Mouse (Mus musculus): ENCODE data around the gene Tjp2. TPM values are rescaled to one million over a fixed set of nuclear protein-coding genes. Genes with fewer than 3 reads are reported as not detected.
A peak's percentile ranks its signal among the peaks of the same experiment; 100 is the strongest.

Tjp2 gene
- polyA plus RNA-seq, 1 experiment from 2014 or later = 31.0 TPM

GRCm38 (mm10) chr19:24155395-24156066 lies 69.3 kb downstream of the Tjp2 start:
- Histone ChIP-seq H3K27ac (ENCODE audit: low read length) (peak overlapping the region; percentile 74), H3K9ac (replicated peaks; ENCODE audit: low read length) (no peak overlapping the region)

GRCm38 (mm10) chr19:24153266-24154023 lies 71.4 kb downstream of the Tjp2 start:
- no peak overlapping the region for H3K4me2 ChIP-seq (replicated peaks; ENCODE audit: low read depth, low read length)
- H3K9ac ChIP-seq (replicated peaks; ENCODE audit: low read length) = no peak overlapping the region
- H3K36me3 ChIP-seq (ENCODE audit: insufficient read depth, low read length) = 0 out of 2 replicates have a peak, but pooled peaks cover under 1% of the 10 kb centered on the region
- ATAC-seq (ENCODE audit: low FRiP score, low TSS enrichment) = no peak
- peaks cover 18% of the 10 kb centered on the region for H3K4me1 ChIP-seq (ENCODE audit: insufficient read depth, low read length)
- no peak overlapping the region for H3K4me3 ChIP-seq (ENCODE audit: low read length)
- no peak overlapping the region for H3K27ac ChIP-seq (ENCODE audit: low read length)
- no peaks in the 10 kb centered on the region for H3K9me3 ChIP-seq (ENCODE audit: low read length)
- 54% methylated on average over 9 of the region's 9 CpGs for WGBS
- no peaks in the 10 kb centered on the region for H3K27me3 ChIP-seq (ENCODE audit: insufficient read depth, low read length)

More at GRCm38 (mm10) chr19:24155395-24156066, 69.3 kb downstream of the Tjp2 start:
- peaks cover 30% of the 10 kb centered on the region for H3K4me1 ChIP-seq (ENCODE audit: insufficient read depth, low read length)
- no peak overlapping the region; the same call in 1 of the 2 replicates for H3K4me2 ChIP-seq (replicated peaks; ENCODE audit: low read depth, low read length)
- no peaks in the 10 kb centered on the region for H3K27me3 ChIP-seq (ENCODE audit: insufficient read depth, low read length)
- no peak overlapping the region for H3K4me3 ChIP-seq (ENCODE audit: low read length)
- ATAC-seq (ENCODE audit: low FRiP score, low TSS enrichment) = peak; percentile 83
- 22% methylated on average over 8 of the region's 8 CpGs for WGBS
- no peaks in the 10 kb centered on the region for H3K9me3 ChIP-seq (ENCODE audit: low read length)
- H3K36me3 ChIP-seq (ENCODE audit: insufficient read depth, low read length) = no peaks in the 10 kb centered on the region

GRCm38 (mm10) chr19:24144009-24144408 lies 80.8 kb downstream of the Tjp2 start:
- 0 out of 2 replicates have a peak, but pooled peaks cover 9% of the 10 kb centered on the region for H3K36me3 ChIP-seq (ENCODE audit: insufficient read depth, low read length)
- WGBS = 87% methylated on average over 7 of the region's 7 CpGs
- no peaks in the 10 kb centered on the region for H3K9me3 ChIP-seq (ENCODE audit: low read length)
- no peak overlapping the region for H3K27ac ChIP-seq (ENCODE audit: low read length)
- no peak overlapping the region for H3K9ac ChIP-seq (replicated peaks; ENCODE audit: low read length)
- H3K4me3 ChIP-seq (ENCODE audit: low read length) = no peak overlapping the region
- H3K27me3 ChIP-seq (ENCODE audit: insufficient read depth, low read length) = no peaks in the 10 kb centered on the region
- no peak for ATAC-seq (ENCODE audit: low FRiP score, low TSS enrichment)
- H3K4me2 ChIP-seq (replicated peaks; ENCODE audit: low read depth, low read length) = no peak overlapping the region
- H3K4me1 ChIP-seq (ENCODE audit: insufficient read depth, low read length) = no peaks in the 10 kb centered on the region

GRCm38 (mm10) chr19:24142621-24143061 lies 82.2 kb downstream of the Tjp2 start:
- WGBS = 88% methylated on average over 12 of the region's 12 CpGs
- ATAC-seq (ENCODE audit: low FRiP score, low TSS enrichment) = no peak
- H3K27me3 ChIP-seq (ENCODE audit: insufficient read depth, low read length) = no peaks in the 10 kb centered on the region
- no peak overlapping the region for H3K27ac ChIP-seq (ENCODE audit: low read length)
- H3K9me3 ChIP-seq (ENCODE audit: low read length) = no peaks in the 10 kb centered on the region
- H3K4me1 ChIP-seq (ENCODE audit: insufficient read depth, low read length) = 0 out of 2 replicates have a peak, but pooled peaks cover 4% of the 10 kb centered on the region
- H3K36me3 ChIP-seq (ENCODE audit: insufficient read depth, low read length) = 0 out of 2 replicates have a peak, but pooled peaks cover under 1% of the 10 kb centered on the region
- no peak overlapping the region for H3K4me2 ChIP-seq (replicated peaks; ENCODE audit: low read depth, low read length)
- H3K4me3 ChIP-seq (ENCODE audit: low read length) = no peak overlapping the region
- H3K9ac ChIP-seq (replicated peaks; ENCODE audit: low read length) = no peak overlapping the region

GRCm38 (mm10) chr19:24140298-24140697 lies 84.5 kb downstream of the Tjp2 start:
- Histone ChIP-seq H3K4me1 (ENCODE audit: insufficient read depth, low read length) (0 out of 2 replicates have a peak, but pooled peaks cover 8% of the 10 kb centered on the region), H3K4me2 (replicated peaks; ENCODE audit: low read depth, low read length) (no peak overlapping the region), H3K36me3 (ENCODE audit: insufficient read depth, low read length) (no peaks in the 10 kb centered on the region), H3K27me3 (ENCODE audit: insufficient read depth, low read length) (no peaks in the 10 kb centered on the region), H3K27ac (ENCODE audit: low read length) (no peak overlapping the region), H3K9me3 (ENCODE audit: low read length) (no peaks in the 10 kb centered on the region), H3K4me3 (ENCODE audit: low read length) (no peak overlapping the region), H3K9ac (replicated peaks; ENCODE audit: low read length) (no peak overlapping the region)
- WGBS = 66% methylated on average over 3 of the region's 3 CpGs
- no peak for ATAC-seq (ENCODE audit: low FRiP score, low TSS enrichment)

GRCm38 (mm10) chr19:24137392-24137791 lies 87.4 kb downstream of the Tjp2 start:
- H3K4me3 ChIP-seq (ENCODE audit: low read length) = no peak overlapping the region
- no peak overlapping the region for H3K27ac ChIP-seq (ENCODE audit: low read length)
- no peak for ATAC-seq (ENCODE audit: low FRiP score, low TSS enrichment)
- peaks cover 5% of the 10 kb centered on the region for H3K36me3 ChIP-seq (ENCODE audit: insufficient read depth, low read length)
- H3K9ac ChIP-seq (replicated peaks; ENCODE audit: low read length) = no peak overlapping the region
- no peaks in the 10 kb centered on the region for H3K27me3 ChIP-seq (ENCODE audit: insufficient read depth, low read length)
- 52% methylated on average over 4 of the region's 4 CpGs for WGBS
- no peak overlapping the region for H3K4me2 ChIP-seq (replicated peaks; ENCODE audit: low read depth, low read length)
- H3K9me3 ChIP-seq (ENCODE audit: low read length) = no peaks in the 10 kb centered on the region
- H3K4me1 ChIP-seq (ENCODE audit: insufficient read depth, low read length) = 0 out of 2 replicates have a peak, but pooled peaks cover 17% of the 10 kb centered on the region

GRCm38 (mm10) chr19:24134991-24135390 lies 89.8 kb downstream of the Tjp2 start:
- Histone ChIP-seq H3K4me1 (ENCODE audit: insufficient read depth, low read length) (0 out of 2 replicates have a peak, but pooled peaks cover 17% of the 10 kb centered on the region), H3K4me2 (replicated peaks; ENCODE audit: low read depth, low read length) (peak overlapping the region; percentile 60), H3K27ac (ENCODE audit: low read length) (0 out of 2 replicates have a peak overlapping the region, but pooled peaks have one; percentile 35), H3K4me3 (ENCODE audit: low read length) (peak overlapping the region; percentile 39), H3K36me3 (ENCODE audit: insufficient read depth, low read length) (peaks cover 29% of the 10 kb centered on the region), H3K27me3 (ENCODE audit: insufficient read depth, low read length) (no peaks in the 10 kb centered on the region), H3K9ac (replicated peaks; ENCODE audit: low read length) (peak overlapping the region; percentile 32; the same call in 1 of the 2 replicates), H3K9me3 (ENCODE audit: low read length) (peaks cover 7% of the 10 kb centered on the region; the same call in 1 of the 2 replicates)
- ATAC-seq (ENCODE audit: low FRiP score, low TSS enrichment) = no peak
- WGBS = 17% methylated on average over 10 of the region's 10 CpGs

- Histone ChIP-seq H3K27me3 (ENCODE audit: insufficient read depth, low read length) (no peaks in the 10 kb centered on the region), H3K4me2 (replicated peaks; ENCODE audit: low read depth, low read length) (peak overlapping the region; percentile 60), H3K27ac (ENCODE audit: low read length) (peak overlapping the region; percentile 22; the same call in 1 of the 2 replicates), H3K9me3 (ENCODE audit: low read length) (peaks cover 7% of the 10 kb centered on the region; the same call in 1 of the 2 replicates), H3K36me3 (ENCODE audit: insufficient read depth, low read length) (peaks cover 35% of the 10 kb centered on the region), H3K4me1 (ENCODE audit: insufficient read depth, low read length) (0 out of 2 replicates have a peak, but pooled peaks cover 17% of the 10 kb centered on the region), H3K9ac (replicated peaks; ENCODE audit: low read length) (no peak overlapping the region), H3K4me3 (ENCODE audit: low read length) (peak overlapping the region; percentile 39)
- peak; percentile 73 for ATAC-seq (ENCODE audit: low FRiP score, low TSS enrichment)
- 32% methylated on average over 16 of the region's 16 CpGs for WGBS
Observed at GRCm38 (mm10) chr19:24134144-24134911, 90.5 kb downstream of the Tjp2 start.

GRCm38 (mm10) chr19:24123534-24124290 lies 101.1 kb downstream of the Tjp2 start:
- H3K27me3 ChIP-seq (ENCODE audit: insufficient read depth, low read length) = no peaks in the 10 kb centered on the region
- no peak for ATAC-seq (ENCODE audit: low FRiP score, low TSS enrichment)
- H3K9me3 ChIP-seq (ENCODE audit: low read length) = no peaks in the 10 kb centered on the region
- WGBS = 88% methylated on average over 8 of the region's 8 CpGs
- no peak overlapping the region for H3K9ac ChIP-seq (replicated peaks; ENCODE audit: low read length)
- H3K4me3 ChIP-seq (ENCODE audit: low read length) = no peak overlapping the region
- no peak overlapping the region for H3K4me2 ChIP-seq (replicated peaks; ENCODE audit: low read depth, low read length)
- H3K36me3 ChIP-seq (ENCODE audit: insufficient read depth, low read length) = peaks cover 41% of the 10 kb centered on the region
- H3K27ac ChIP-seq (ENCODE audit: low read length) = no peak overlapping the region
- H3K4me1 ChIP-seq (ENCODE audit: insufficient read depth, low read length) = no peaks in the 10 kb centered on the region
